Mouse (Mus musculus): ENCODE results near the gene Olfr1076. TPM values are rescaled to one million over a fixed set of nuclear protein-coding genes. Genes with fewer than 3 reads are reported as not detected.

Gene Olfr1076
- polyA plus RNA-seq (2017; shearing (Covaris generic)): not detected

GRCm38 (mm10) chr2:86508161-86508560 lies at the start of gene Olfr1076:
Olfr1076 (plus strand) TSS chr2:86508461.

GRCm38 (mm10) chr2:86487286-86487685 lies 21.0 kb upstream of the Olfr1076 start, which contains the start of gene Olfr228:
Olfr228 (minus strand) TSS chr2:86487386.

GRCm38 (mm10) chr2:86542380-86542779 lies 34.1 kb downstream of the Olfr1076 start, which contains the start of gene Olfr1079:
Olfr1079 (minus strand) TSS chr2:86542480.

GRCm38 (mm10) chr2:86558135-86558534 lies 49.9 kb downstream of the Olfr1076 start, which contains the start of gene Olfr1080:
Olfr1080 (minus strand) TSS chr2:86558235.

Other genes with a start within 250 kb of the Olfr1076 start
- gene Olfr1051, start 229.4 kb upstream of the Olfr1076 start, polyA plus RNA-seq (2017; shearing (Covaris generic)): not detected
- gene Olfr1052, start 216.0 kb upstream of the Olfr1076 start, polyA plus RNA-seq (2017; shearing (Covaris generic)): under 1 TPM in 1 of 2 experiments, not detected in 1; 0.20 TPM
- gene Olfr1053, start 193.2 kb upstream of the Olfr1076 start, polyA plus RNA-seq (2017; shearing (Covaris generic)): not detected
- not detected for gene Olfr1054, start 173.0 kb upstream of the Olfr1076 start, polyA plus RNA-seq (2017; shearing (Covaris generic))
- not detected for gene Olfr1055, start 158.2 kb upstream of the Olfr1076 start, polyA plus RNA-seq (2017; shearing (Covaris generic))
- gene Olfr1056, start 146.0 kb upstream of the Olfr1076 start, polyA plus RNA-seq (2017; shearing (Covaris generic)): not detected
- gene Olfr1057, start 130.1 kb upstream of the Olfr1076 start, polyA plus RNA-seq (2017; shearing (Covaris generic)): not detected
- gene Olfr1058, start 119.9 kb upstream of the Olfr1076 start, polyA plus RNA-seq (2017; shearing (Covaris generic)): not detected
- not detected for gene Olfr1061, start 94.4 kb upstream of the Olfr1076 start, polyA plus RNA-seq (2017; shearing (Covaris generic))
- gene Olfr1062, start 81.7 kb upstream of the Olfr1076 start, polyA plus RNA-seq (2017; shearing (Covaris generic)): under 1 TPM; 0.10 to 0.16 TPM
- not detected for gene Olfr1065, start 57.9 kb upstream of the Olfr1076 start, polyA plus RNA-seq (2017; shearing (Covaris generic))
- gene Olfr1066, start 52.2 kb upstream of the Olfr1076 start, polyA plus RNA-seq (2017; shearing (Covaris generic)): not detected
- gene Olfr228, start 21.1 kb upstream of the Olfr1076 start, polyA plus RNA-seq (2017; shearing (Covaris generic)): not detected
- not detected for gene Olfr1079, start 34.0 kb downstream of the Olfr1076 start, polyA plus RNA-seq (2017; shearing (Covaris generic))
- not detected for gene Olfr1080, start 49.8 kb downstream of the Olfr1076 start, polyA plus RNA-seq (2017; shearing (Covaris generic))
- gene Olfr1082, start 90.5 kb downstream of the Olfr1076 start, polyA plus RNA-seq (2017; shearing (Covaris generic)): 1 to 10 TPM in 1 of 2 experiments, not detected in 1; 2.6 TPM
- gene Olfr1084, start 131.3 kb downstream of the Olfr1076 start, polyA plus RNA-seq (2017; shearing (Covaris generic)): not detected
- gene Olfr1085, start 153.6 kb downstream of the Olfr1076 start, polyA plus RNA-seq (2017; shearing (Covaris generic)): not detected
- under 1 TPM in 1 of 2 experiments, not detected in 1; 0.40 TPM for gene Olfr1086, start 171.6 kb downstream of the Olfr1076 start, polyA plus RNA-seq (2017; shearing (Covaris generic))
- under 1 TPM in 1 of 2 experiments, not detected in 1; 0.28 TPM for gene Olfr1087, start 189.9 kb downstream of the Olfr1076 start, polyA plus RNA-seq (2017; shearing (Covaris generic))
- not detected for gene Olfr1089, start 225.2 kb downstream of the Olfr1076 start, polyA plus RNA-seq (2017; shearing (Covaris generic))